Mouse (Mus musculus) liver, embryonic 13.5 days (tissue): ENCODE data around the gene B3gntl1. TPM values are rescaled to one million over a fixed set of nuclear protein-coding genes. Genes with fewer than 3 reads are reported as not detected.

Experiments used
- ATAC-seq: fragments of 200-750 bp; cut with Nextera tagmentation; 2 replicates; pipeline ENCODE4 v1.8.0; 2017; ENCODE audit warnings: low read depth, mild to moderate bottlenecking, moderate number of reproducible peaks, moderate library complexity
- DNase-seq: peaks from one replicate; pipeline ENCODE4 v3.0.0; 2022
- H3K27ac ChIP-seq: fragments of 300-500 bp; sonication (generic); 2 replicates; pipeline ENCODE4 v1.5.1; 2015; ENCODE audit warnings: moderate library complexity, mild to moderate bottlenecking, inconsistent platforms
- H3K27me3 ChIP-seq: fragments of 300-500 bp; sonication (generic); 2 replicates; pipeline ENCODE4 v1.6.1; 2015; ENCODE audit warnings: mild to moderate bottlenecking, inconsistent platforms
- H3K36me3 ChIP-seq: fragments of 300-500 bp; sonication (generic); 2 replicates; pipeline ENCODE4 v1.6.1; 2015; ENCODE audit warnings: mild to moderate bottlenecking, inconsistent platforms
- H3K4me1 ChIP-seq: fragments of 300-500 bp; sonication (generic); replicated peaks from 2 replicates; pipeline ENCODE4 v1.6.1; 2015; ENCODE audit warnings: inconsistent platforms
- H3K4me2 ChIP-seq: fragments of 300-500 bp; sonication (generic); 2 replicates; pipeline ENCODE4 v1.6.1; 2015; ENCODE audit warnings: inconsistent platforms, mild to moderate bottlenecking, moderate library complexity
- H3K4me3 ChIP-seq: fragments of 300-500 bp; sonication (generic); replicated peaks from 2 replicates; pipeline ENCODE4 v1.5.1; 2015; ENCODE audit warnings: mild to moderate bottlenecking, inconsistent platforms
- H3K9ac ChIP-seq: fragments of 300-500 bp; sonication (generic); 2 replicates; pipeline ENCODE4 v1.6.1; 2015; ENCODE audit warnings: mild to moderate bottlenecking, inconsistent platforms
- H3K9me3 ChIP-seq: fragments of 300-500 bp; sonication (generic); replicated peaks from 2 replicates; pipeline ENCODE4 v1.6.1; 2016; ENCODE audit warnings: inconsistent platforms
- WGBS: fragments of 180-500 bp; shearing (Covaris S2); methylation state at CpG from one replicate; pipeline ENCODE4 v1.1.7; 2015; ENCODE audit not compliant: insufficient replicate concordance; 5-methylcytosine and 5-hydroxymethylcytosine counted together
- polyA plus RNA-seq: library from polyadenylated mRNA; unstranded; fragments of >200 nt; fragmentation: Nextera tagmentation; extraction: Ambion mirVana; gene quantifications from 2 replicates; pipeline ENCODE4 v1.2.1, GENCODE M21; 2015

B3gntl1 gene
- polyA plus RNA-seq, 1 experiment from 2014 or later, result 1.9 TPM

DNA sequence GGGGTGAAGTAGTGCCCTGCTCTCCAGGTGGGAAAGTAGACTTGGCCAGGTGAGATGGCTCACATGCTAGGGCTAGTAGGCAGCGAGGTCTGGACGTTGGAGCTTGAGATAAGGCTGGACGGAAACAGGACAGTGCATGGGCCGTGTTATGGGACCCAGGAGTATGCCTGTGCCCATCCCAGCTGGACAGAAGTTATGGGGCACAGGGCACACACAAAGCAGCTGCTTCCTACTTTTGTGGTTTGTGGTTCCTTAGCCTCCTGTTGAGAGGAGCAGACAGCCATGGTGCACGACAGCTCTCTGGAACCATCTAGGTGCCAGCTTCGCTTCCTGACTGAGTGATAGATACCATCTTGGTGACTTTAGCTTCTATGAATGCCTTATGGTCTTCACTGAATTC, 67.3 kb downstream of the B3gntl1 start:
- WGBS, result 62% methylated on average over 6 of the region's 6 CpGs
- DNase-seq (no peak), ATAC-seq (no peak)
- no peaks in the 10 kb centered on the region for H3K9me3 ChIP-seq
- no peaks in the 10 kb centered on the region for H3K27me3 ChIP-seq
- H3K9ac ChIP-seq, result no peak overlapping the region
- H3K36me3 ChIP-seq, result peaks cover 70% of the 10 kb centered on the region
- H3K4me3 ChIP-seq, result no peak overlapping the region
- H3K4me2 ChIP-seq, result no peak overlapping the region
- H3K27ac ChIP-seq, result no peak overlapping the region
- peaks cover 5% of the 10 kb centered on the region; the same call in 1 of the 2 replicates for H3K4me1 ChIP-seq

DNA sequence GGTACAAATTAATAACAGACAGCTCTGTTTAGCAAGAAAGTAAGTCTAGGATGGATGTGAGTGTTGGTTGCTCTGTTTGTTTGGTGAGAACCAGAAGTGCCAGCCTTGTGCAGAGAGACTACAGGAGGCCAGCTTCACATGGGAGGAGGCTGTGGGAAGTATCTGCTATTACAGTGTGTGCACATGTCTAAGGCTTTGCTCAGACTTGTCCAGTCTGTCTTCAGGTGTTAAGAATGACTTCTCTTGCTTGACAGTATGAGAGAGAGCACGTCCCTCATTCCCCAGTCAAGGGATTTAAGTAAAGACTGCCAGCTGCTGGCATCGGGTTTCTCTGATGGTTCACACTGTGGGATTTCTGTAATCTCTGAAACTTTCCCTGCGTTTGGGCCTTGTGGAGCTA, 71.5 kb downstream of the B3gntl1 start:
- Histone ChIP-seq H3K27me3 (no peaks in the 10 kb centered on the region), H3K4me3 (no peak overlapping the region), H3K4me2 (no peak overlapping the region), H3K9me3 (no peaks in the 10 kb centered on the region), H3K4me1 (peaks cover 5% of the 10 kb centered on the region; the same call in 1 of the 2 replicates), H3K9ac (no peak overlapping the region), H3K36me3 (peaks cover 83% of the 10 kb centered on the region), H3K27ac (no peak overlapping the region)
- WGBS, result 77% methylated on average over 3 of the region's 3 CpGs
- DNase-seq, result no peak
- ATAC-seq, result no peak

DNA sequence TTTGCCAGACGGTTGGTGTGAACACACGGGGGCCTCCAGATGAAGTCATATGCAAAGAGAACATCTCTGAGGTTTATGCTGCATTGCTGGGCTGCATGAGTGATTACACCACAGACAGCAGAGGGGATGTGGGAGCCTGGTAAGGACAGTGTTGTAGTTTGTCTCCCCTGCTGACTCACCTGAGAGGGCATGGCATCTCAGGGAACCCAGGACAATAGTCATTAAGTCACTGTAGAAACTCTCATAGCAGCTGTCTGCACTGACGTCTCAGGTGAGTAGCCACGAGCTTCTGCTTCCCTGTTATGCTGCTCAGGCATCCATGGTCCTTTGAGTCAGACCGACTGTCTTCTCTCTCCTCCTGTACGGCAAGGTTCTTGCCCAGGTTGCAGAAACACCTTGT, 75.7 kb downstream of the B3gntl1 start:
- no peak overlapping the region for H3K4me2 ChIP-seq
- H3K4me3 ChIP-seq, result no peak overlapping the region
- 78% methylated on average over 6 of the region's 6 CpGs for WGBS
- H3K9me3 ChIP-seq, result no peaks in the 10 kb centered on the region
- no peaks in the 10 kb centered on the region for H3K27me3 ChIP-seq
- DNase-seq, result no peak
- no peak for ATAC-seq
- no peak overlapping the region for H3K27ac ChIP-seq
- H3K9ac ChIP-seq, result no peak overlapping the region
- H3K36me3 ChIP-seq, result peaks cover 79% of the 10 kb centered on the region
- no peaks in the 10 kb centered on the region for H3K4me1 ChIP-seq

DNA sequence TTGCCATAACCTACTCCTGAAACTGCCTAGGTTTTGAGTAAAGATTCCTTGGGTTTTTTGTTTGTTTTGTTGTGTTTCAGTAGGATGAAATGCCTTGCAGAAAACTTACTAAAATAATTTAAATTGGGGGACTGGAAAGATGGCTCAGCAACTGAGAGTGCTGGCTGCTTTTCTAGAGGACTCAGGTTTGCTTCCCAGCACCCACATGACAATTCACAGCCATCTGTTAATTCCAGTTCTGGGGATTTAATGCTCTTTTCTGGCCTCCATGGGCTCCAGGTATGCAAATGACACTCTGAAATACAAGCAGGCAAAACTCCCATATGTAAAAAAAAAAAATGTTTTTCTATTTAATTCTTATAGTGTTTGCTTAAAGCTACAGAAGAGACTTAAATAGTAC, 91.1 kb downstream of the B3gntl1 start:
- H3K27me3 ChIP-seq, result no peaks in the 10 kb centered on the region
- no peak overlapping the region for H3K27ac ChIP-seq
- ATAC-seq (no peak), DNase-seq (no peak)
- peaks cover 13% of the 10 kb centered on the region for H3K36me3 ChIP-seq
- no peaks in the 10 kb centered on the region for H3K9me3 ChIP-seq
- H3K4me1 ChIP-seq, result no peaks in the 10 kb centered on the region
- H3K4me3 ChIP-seq, result no peak overlapping the region
- H3K4me2 ChIP-seq, result no peak overlapping the region
- no peak overlapping the region for H3K9ac ChIP-seq

Other genes starting within 250 kb of the B3gntl1 start
- gene Fn3k, start 238.2 kb downstream of the B3gntl1 start, polyA plus RNA-seq, result 40.6 and 42.7 TPM in 2 replicates
- 22.2 and 23.0 TPM in 2 replicates for gene Tbcd, start 221.2 kb downstream of the B3gntl1 start, polyA plus RNA-seq
- 0.22 and 0.30 TPM in 2 replicates for gene Zfp750, start 153.8 kb downstream of the B3gntl1 start, polyA plus RNA-seq
- gene Metrnl, start 28.4 kb upstream of the B3gntl1 start, polyA plus RNA-seq, result 3.5 and 3.7 TPM in 2 replicates
- gene Ptchd3, start 157.1 kb upstream of the B3gntl1 start, polyA plus RNA-seq, result not detected in 2 replicates